Mouse (Mus musculus): ENCODE results near the gene Lhb.

Lhb gene

DNA sequence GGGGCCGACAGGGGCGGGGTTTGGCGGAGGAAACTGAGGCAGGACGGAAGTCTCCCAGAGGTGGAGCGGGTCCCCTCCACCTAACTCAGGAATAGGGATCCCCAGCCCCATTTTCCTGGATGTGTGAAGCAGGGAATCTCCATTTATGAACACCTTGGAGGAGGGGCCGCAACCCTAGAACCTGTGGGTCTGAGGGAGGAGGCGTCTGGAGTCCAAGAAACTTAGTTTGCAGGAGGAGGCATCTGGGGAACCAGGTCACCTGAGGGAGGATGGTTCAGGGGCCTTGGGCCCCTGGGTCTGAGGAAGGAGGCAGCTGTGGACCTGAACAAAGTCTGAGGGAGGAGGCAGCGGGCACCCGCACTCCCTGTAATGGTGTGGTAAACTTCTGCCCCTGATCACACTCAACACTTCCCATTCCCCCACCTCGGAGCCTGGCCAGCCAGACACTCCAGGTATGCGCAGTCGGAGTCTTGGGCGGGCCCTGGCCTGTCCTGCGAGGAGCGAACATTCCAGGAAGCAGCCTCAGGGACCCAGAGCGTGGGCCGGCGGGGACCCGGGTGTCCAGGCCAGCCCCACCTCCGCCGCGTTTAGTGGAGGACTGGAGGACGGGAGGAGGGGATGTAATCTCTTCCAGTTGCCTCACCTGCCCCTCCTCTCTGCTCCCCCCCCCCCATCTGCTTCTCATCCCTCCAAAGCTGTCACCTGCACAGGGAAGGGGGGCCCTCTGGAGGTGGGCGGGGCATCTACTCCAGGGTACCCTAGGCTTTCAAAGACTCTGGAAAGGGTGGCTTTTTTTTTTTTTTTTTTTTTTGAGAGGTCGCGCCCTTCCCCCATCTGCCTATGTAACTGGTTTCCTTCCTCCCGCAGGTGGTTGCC lies 6.5 kb upstream of the Lhb start:
- DNase-seq: peak; percentile 62

DNA sequence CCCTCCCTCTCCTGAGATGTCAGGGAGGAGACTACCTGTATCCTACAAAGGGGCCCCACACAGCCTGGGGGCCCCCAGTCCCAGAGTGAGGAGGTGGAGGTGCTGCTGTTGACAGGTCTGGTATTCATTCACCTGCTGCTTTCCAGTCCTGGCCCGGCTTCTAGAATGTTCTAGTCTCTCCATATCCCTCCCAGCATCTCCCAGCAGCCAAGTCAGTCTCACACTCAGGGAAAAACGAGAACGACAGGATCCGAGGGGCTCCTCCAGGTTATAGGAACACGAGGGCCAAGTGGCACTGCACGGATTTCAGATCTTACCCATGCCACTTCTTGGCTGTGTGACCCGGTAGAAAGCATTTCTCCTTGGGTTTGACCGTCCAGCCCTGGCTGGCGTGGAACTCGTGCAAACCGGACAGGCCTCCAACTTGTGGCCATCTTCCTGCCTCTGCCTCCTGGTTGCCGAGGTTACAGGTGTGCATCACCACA lies 5.8 kb upstream of the Lhb start:
- no peak for DNase-seq

GRCm38 (mm10) chr7:45415636-45416035 lies 5.0 kb upstream of the Lhb start:
- no peak for DNase-seq

GRCm38 (mm10) chr7:45417962-45418492 lies 2.6 kb upstream of the Lhb start:
- no peak for DNase-seq

- peak; percentile 48 for DNase-seq
Measured at GRCm38 (mm10) chr7:45419859-45420614, 583 bp upstream of the Lhb start.

- no peak for DNase-seq
Measured at GRCm38 (mm10) chr7:45421194-45421593, 574 bp downstream of the Lhb start.

DNA sequence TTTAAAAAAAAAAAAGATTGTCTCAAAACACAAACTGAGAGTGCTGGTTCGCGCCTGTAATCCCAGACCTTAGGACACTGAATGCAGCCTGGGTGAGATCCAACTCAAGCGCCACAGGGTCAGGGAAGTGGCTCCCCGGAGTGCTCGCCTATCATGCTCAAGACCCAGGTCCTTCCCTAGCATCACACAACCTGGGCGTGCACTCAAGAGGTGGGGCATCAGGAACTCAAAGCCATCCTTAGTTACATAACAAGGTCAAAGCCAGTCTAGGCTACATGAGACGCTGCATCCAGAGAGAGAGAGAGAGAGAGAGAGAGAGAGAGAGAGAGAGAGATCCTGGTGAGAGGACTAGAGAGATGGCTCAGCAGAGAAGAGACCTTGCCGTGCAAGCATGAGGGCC lies 5.9 kb downstream of the Lhb start:
- DNase-seq: no peak

GRCm38 (mm10) chr7:45433835-45434202 lies 13.2 kb downstream of the Lhb start:
- DNase-seq: no peak

- peak; percentile 100 for DNase-seq
Measured at GRCm38 (mm10) chr7:45434203-45435015, 13.8 kb downstream of the Lhb start, which contains the start of gene Gys1. Gys1 (plus strand) TSS chr7:45434844.

DNA sequence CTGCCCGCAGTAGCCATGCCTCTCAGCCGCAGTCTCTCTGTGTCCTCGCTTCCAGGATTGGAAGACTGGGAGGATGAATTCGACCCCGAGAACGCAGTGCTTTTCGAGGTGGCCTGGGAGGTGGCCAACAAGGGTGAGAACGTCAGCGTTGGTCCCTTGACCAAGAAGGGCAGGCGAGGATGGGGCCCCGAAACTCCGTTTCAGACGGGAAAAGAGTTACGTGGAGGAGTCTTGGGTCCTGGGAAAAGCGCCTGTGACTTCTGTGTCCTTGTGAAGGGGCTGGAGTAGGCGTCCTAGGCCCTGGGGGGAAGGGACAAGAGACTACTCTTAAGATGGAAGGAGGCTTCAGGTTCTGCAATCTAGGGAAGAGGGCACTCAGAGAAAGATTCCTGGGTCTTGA lies 14.4 kb downstream of the Lhb start:
- peak; percentile 49 for DNase-seq

DNA sequence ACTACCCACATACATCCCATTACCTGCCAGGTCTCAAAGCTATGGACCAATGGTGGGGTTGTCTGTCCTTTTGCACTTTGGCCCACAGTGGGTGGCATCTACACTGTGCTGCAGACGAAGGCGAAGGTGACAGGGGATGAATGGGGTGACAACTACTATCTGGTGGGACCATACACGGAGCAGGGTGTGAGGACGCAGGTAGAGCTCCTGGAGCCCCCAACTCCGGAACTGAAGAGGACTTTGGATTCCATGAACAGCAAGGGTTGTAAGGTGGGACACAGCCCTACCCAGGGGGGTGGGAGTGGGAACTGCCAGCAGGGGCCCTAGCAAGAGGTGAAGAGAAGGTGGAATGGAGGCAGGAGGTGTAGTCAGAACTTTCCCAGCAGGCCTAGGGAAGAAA lies 15.8 kb downstream of the Lhb start:
- DNase-seq: no peak

- DNase-seq: no peak
Measured at GRCm38 (mm10) chr7:45437046-45437445, 16.4 kb downstream of the Lhb start.

DNA sequence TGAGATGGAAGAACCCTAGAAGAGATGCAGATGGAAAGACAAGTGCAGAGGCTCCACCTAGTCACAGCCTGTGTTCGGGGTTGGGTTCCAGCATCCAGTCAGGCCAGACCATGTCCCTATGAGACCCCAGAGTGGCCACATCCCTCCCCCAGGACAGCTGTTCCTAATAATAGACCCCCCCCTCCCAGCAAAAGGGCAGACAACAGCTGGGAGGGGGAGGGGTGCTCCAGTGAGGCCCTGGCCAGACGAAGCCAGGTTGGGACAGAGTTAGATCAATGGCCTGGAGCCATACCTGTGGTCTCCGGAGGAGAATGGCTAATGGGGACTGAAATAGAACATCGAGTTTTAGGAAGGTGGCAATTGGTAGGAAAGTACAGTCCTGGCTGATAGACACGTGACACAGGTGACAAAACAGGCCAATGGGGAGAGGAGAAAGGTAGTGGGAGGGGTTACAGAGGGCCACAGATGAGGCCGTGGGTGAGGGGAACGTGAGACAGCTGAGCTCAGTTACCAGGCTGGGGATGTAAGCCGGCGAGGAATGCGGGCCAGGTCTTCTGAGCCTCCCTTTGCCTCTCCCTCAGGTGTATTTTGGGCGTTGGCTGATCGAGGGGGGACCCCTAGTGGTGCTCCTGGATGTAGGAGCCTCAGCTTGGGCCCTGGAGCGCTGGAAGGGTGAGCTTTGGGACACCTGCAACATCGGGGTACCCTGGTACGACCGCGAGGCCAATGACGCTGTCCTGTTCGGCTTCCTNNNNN lies 17.1 kb downstream of the Lhb start, which contains the start of gene Ruvbl2:
Gene Ruvbl2 (minus strand): TSS at position 576 of the 756 bp plus-strand sequence.
- peak; percentile 47 for DNase-seq

- no peak for DNase-seq
Measured at GRCm38 (mm10) chr7:45443526-45444420, 23.2 kb downstream of the Lhb start.

DNA sequence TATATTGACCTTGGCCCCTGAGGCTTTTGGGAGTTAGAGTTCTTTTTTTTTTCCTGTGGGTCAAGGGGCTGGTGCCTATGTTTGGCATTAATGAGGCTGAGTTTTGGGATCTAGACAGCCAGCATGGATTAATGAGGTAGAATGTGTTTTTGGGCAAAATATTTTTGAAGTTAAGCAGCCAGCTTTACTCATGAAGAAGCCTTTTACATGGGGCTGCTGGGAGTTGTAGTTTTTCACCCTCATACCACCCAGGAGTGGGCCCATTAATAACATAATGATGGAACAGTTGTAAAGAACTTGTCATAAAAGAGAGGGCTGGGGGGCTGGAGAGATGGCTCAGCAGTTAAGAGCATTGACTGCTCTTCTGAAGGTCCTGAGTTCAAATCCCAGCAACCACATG lies 26.0 kb downstream of the Lhb start:
- DNase-seq: no peak

GRCm38 (mm10) chr7:45447325-45447990 lies 26.8 kb downstream of the Lhb start:
- peak; percentile 75 for DNase-seq

DNA sequence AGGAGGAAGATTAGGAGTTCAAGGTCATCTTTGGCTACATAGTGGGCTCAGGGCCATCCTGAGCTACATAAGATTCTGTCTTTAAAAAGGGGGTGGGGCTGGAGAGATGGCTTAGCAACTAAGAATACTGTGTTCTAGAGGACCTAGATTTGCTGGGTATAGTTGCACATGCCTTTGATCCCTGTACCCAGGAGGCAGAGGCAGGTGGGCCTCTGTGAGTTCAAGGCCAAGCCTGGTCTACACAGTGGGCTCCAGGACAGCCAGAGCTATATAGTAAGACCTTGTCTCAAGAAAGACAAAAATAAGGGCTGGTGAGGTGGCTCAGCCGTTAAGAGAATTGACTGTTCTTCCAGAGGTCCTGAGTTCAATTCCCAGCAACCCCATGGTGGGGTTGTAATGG lies 29.4 kb downstream of the Lhb start:
- no peak for DNase-seq

GRCm38 (mm10) chr7:45451344-45451982 lies 30.8 kb downstream of the Lhb start:
- peak; percentile 91 for DNase-seq

DNA sequence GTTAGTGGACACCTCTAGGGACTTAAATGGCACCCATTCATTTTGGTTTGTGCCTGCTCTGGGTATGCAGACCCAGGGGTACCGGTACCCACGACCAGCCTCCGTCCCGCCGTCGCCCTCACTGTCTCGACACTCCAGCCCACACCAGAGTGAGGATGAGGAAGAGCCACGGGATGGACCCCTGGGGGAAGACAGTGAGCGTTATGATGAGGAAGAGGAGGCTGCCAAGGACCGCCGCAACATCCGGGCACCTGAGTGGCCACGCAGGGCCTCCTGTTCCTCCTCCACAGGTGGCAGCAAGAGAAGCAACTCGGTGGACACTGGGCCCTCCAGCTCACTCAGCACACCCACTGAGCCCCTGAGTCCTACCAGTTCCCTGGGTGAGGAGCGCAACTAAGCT lies 34.4 kb downstream of the Lhb start:
- DNase-seq: no peak

Data from lung, postnatal 10 days (tissue).